Mouse (Mus musculus) embryonic facial prominence, embryonic 11.5 days (tissue): ENCODE data around the gene Gm8994. TPM values are rescaled to one million over a fixed set of nuclear protein-coding genes. Genes with fewer than 3 reads are reported as not detected.
"Not testable (repeated sequence)": the region's sequence is repeated elsewhere in the genome, so short reads cannot be mapped to it uniquely, and the experiment has no call there.

Source experiments
- ATAC-seq: fragments of 200-750 bp; cut with Nextera tagmentation; replicated peaks from 2 replicates; pipeline ENCODE4 v1.8.0; 2017; ENCODE audit warnings: low read depth; ENCODE audit not compliant: insufficient number of reproducible peaks, low FRiP score, low TSS enrichment
- DNase-seq: peaks from one replicate; pipeline ENCODE4 v3.0.0-alpha.2; 2015; ENCODE audit warnings: low spot score
- H3K27ac ChIP-seq: fragments of 300-500 bp; sonication (generic); replicated peaks from 2 replicates; pipeline ENCODE4 v1.5.1; 2014; ENCODE audit warnings: mild to moderate bottlenecking, low read depth, low read length, control low read depth
- H3K27me3 ChIP-seq: fragments of 300-500 bp; sonication (generic); 2 replicates; pipeline ENCODE4 v1.6.1; 2014; ENCODE audit warnings: mild to moderate bottlenecking, low read length, moderate library complexity, mixed read lengths; ENCODE audit not compliant: control insufficient read depth, insufficient read depth
- H3K36me3 ChIP-seq: fragments of 300-500 bp; sonication (generic); replicated peaks from 2 replicates; pipeline ENCODE4 v1.6.1; 2014; ENCODE audit warnings: low read depth, mild to moderate bottlenecking, low read length, moderate library complexity, mixed read lengths; ENCODE audit not compliant: control insufficient read depth, insufficient read depth
- H3K4me1 ChIP-seq: fragments of 300-500 bp; sonication (generic); 2 replicates; pipeline ENCODE4 v1.6.1; 2014; ENCODE audit warnings: low read length, mixed read lengths; ENCODE audit not compliant: control insufficient read depth, insufficient read depth
- H3K4me2 ChIP-seq: fragments of 300-500 bp; sonication (generic); 2 replicates; pipeline ENCODE4 v1.6.1; 2014; ENCODE audit warnings: low read depth, mild to moderate bottlenecking, control low read depth, low read length, moderate library complexity
- H3K4me3 ChIP-seq: fragments of 300-500 bp; sonication (generic); 2 replicates; pipeline ENCODE4 v1.5.1; 2014; ENCODE audit warnings: low read depth, low read length, control low read depth
- H3K9ac ChIP-seq: fragments of 300-500 bp; sonication (generic); replicated peaks from 2 replicates; pipeline ENCODE4 v1.6.1; 2014; ENCODE audit warnings: mild to moderate bottlenecking, control low read depth, low read length
- H3K9me3 ChIP-seq: fragments of 300-500 bp; sonication (generic); replicated peaks from 2 replicates; pipeline ENCODE4 v1.6.1; 2016; ENCODE audit warnings: mild to moderate bottlenecking, low read length, inconsistent platforms, mixed read lengths; ENCODE audit not compliant: control insufficient read depth
- WGBS: fragments of 180-500 bp; shearing (Covaris S2); extraction: QIAGEN DNeasy Blood & Tissue Kit; methylation state at CpG from one replicate; pipeline ENCODE4 v1.1.7; 2014; 5-methylcytosine and 5-hydroxymethylcytosine counted together
- polyA plus RNA-seq: library from polyadenylated mRNA; unstranded; fragments of >200 nt; fragmentation: Nextera tagmentation; extraction: Ambion mirVana; gene quantifications from 2 replicates; pipeline ENCODE4 v1.2.1, GENCODE M21; 2014

Gm8994 gene
- polyA plus RNA-seq = not detected in 2 replicates

- not testable (repeated sequence) for ATAC-seq, H3K9me3 ChIP-seq, H3K27me3 ChIP-seq, H3K9ac ChIP-seq, H3K4me2 ChIP-seq, H3K27ac ChIP-seq, H3K4me3 ChIP-seq, H3K36me3 ChIP-seq, DNase-seq, H3K4me1 ChIP-seq
- WGBS = 91% methylated on average over 4 of the region's 4 CpGs
These were observed at the start of gene Gm8994 for GRCm38 (mm10) chr6:136327239-136327638. Gene Gm8994 (plus strand): TSS chr6:136327539.

- no peak for DNase-seq
- no peaks in the 10 kb centered on the region for H3K27me3 ChIP-seq
- no peak overlapping the region for H3K9ac ChIP-seq
- no peak for ATAC-seq
- no peaks in the 10 kb centered on the region for H3K9me3 ChIP-seq
- no peak overlapping the region for H3K4me3 ChIP-seq
- H3K27ac ChIP-seq = no peak overlapping the region
- WGBS = 71% methylated on average over 4 of the region's 4 CpGs
- H3K36me3 ChIP-seq = no peaks in the 10 kb centered on the region
- no peaks in the 10 kb centered on the region for H3K4me1 ChIP-seq
- no peak overlapping the region for H3K4me2 ChIP-seq
These were observed 49.7 kb upstream of the Gm8994 start for GRCm38 (mm10) chr6:136277685-136278084.

DNA sequence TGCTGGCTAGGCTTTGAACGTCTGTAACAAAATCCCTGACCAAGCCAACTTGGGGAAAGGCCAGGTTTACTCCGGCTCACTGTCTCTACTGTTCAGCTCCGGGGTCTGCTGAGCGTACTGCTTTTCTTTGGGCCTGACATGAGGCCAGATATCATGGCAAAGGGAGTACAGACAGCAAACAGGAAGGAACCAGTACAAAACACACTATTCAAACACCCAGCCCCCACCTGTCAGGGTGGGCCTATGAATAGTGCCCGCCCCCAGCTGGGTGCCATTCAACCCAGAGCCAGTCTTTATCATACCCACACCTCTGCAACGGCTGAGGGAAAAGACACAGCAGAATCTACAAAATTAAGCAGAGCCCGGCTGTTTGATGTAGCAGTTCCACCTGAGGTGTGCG is 42.8 kb upstream of the Gm8994 start:
- Histone ChIP-seq H3K27ac (no peak overlapping the region), H3K4me3 (no peak overlapping the region), H3K4me2 (no peak overlapping the region), H3K36me3 (no peaks in the 10 kb centered on the region), H3K9me3 (no peaks in the 10 kb centered on the region), H3K4me1 (no peaks in the 10 kb centered on the region), H3K9ac (no peak overlapping the region), H3K27me3 (no peaks in the 10 kb centered on the region)
- DNase-seq (no peak), ATAC-seq (no peak)
- 85% methylated on average over 8 of the region's 8 CpGs for WGBS

- H3K9ac ChIP-seq = no peak overlapping the region
- H3K4me1 ChIP-seq = no peaks in the 10 kb centered on the region
- H3K4me3 ChIP-seq = no peak overlapping the region
- H3K27ac ChIP-seq = no peak overlapping the region
- H3K36me3 ChIP-seq = no peaks in the 10 kb centered on the region
- no peaks in the 10 kb centered on the region for H3K9me3 ChIP-seq
- 75% methylated on average over 11 of the region's 11 CpGs for WGBS
- ATAC-seq (no peak), DNase-seq (no peak)
- H3K27me3 ChIP-seq = no peaks in the 10 kb centered on the region
- H3K4me2 ChIP-seq = no peak overlapping the region
These were observed 41.2 kb upstream of the Gm8994 start for GRCm38 (mm10) chr6:136286180-136286579.

- DNase-seq (no peak), ATAC-seq (no peak)
- no peaks in the 10 kb centered on the region for H3K4me1 ChIP-seq
- no peaks in the 10 kb centered on the region for H3K9me3 ChIP-seq
- no peaks in the 10 kb centered on the region for H3K27me3 ChIP-seq
- H3K4me2 ChIP-seq = no peak overlapping the region
- H3K36me3 ChIP-seq = no peaks in the 10 kb centered on the region
- WGBS = 71% methylated on average over 4 of the region's 4 CpGs
- H3K27ac ChIP-seq = no peak overlapping the region
- H3K4me3 ChIP-seq = no peak overlapping the region
- H3K9ac ChIP-seq = no peak overlapping the region
These were observed 40.8 kb upstream of the Gm8994 start for GRCm38 (mm10) chr6:136286589-136286988.

- DNase-seq (no peak), ATAC-seq (no peak)
- Histone ChIP-seq H3K27me3 (no peaks in the 10 kb centered on the region), H3K9ac (no peak overlapping the region), H3K4me2 (no peak overlapping the region), H3K27ac (no peak overlapping the region), H3K36me3 (no peaks in the 10 kb centered on the region), H3K4me1 (no peaks in the 10 kb centered on the region), H3K4me3 (no peak overlapping the region), H3K9me3 (no peaks in the 10 kb centered on the region)
- WGBS = 87% methylated on average over 3 of the region's 3 CpGs
These were observed 35.9 kb upstream of the Gm8994 start for GRCm38 (mm10) chr6:136291424-136291823.

GRCm38 (mm10) chr6:136291951-136292714 is 35.2 kb upstream of the Gm8994 start:
- DNase-seq (no peak), ATAC-seq (no peak)
- H3K9me3 ChIP-seq = no peaks in the 10 kb centered on the region
- no peaks in the 10 kb centered on the region for H3K27me3 ChIP-seq
- H3K4me3 ChIP-seq = no peak overlapping the region
- H3K4me1 ChIP-seq = no peaks in the 10 kb centered on the region
- 71% methylated on average over 11 of the region's 11 CpGs for WGBS
- no peak overlapping the region for H3K4me2 ChIP-seq
- H3K27ac ChIP-seq = no peak overlapping the region
- H3K36me3 ChIP-seq = no peaks in the 10 kb centered on the region
- no peak overlapping the region for H3K9ac ChIP-seq

DNA sequence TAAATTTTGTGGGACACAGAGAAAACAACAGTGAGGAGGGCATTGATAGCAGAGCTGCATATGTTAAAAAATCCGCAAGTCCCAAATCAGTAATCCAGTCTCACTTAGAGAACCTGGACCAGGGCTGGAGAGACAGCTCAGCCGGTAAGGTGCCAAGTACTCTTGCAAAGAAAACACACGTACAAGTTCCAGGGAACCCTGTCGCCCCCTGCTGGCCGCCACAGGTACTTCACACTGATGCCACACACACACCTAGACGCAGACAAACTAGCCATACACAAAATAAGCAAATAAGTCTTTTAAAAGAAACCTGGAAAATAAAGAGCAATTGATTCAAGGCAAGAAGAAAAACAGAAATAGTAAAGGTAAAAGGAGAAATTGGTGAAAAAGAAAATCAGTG is 33.6 kb upstream of the Gm8994 start:
- Histone ChIP-seq H3K4me3 (no peak overlapping the region), H3K9me3 (no peaks in the 10 kb centered on the region), H3K4me2 (no peak overlapping the region), H3K36me3 (no peaks in the 10 kb centered on the region), H3K4me1 (no peaks in the 10 kb centered on the region), H3K27me3 (no peaks in the 10 kb centered on the region), H3K27ac (no peak overlapping the region), H3K9ac (no peak overlapping the region)
- DNase-seq (no peak), ATAC-seq (no peak)
- 87% methylated on average over 6 of the region's 6 CpGs for WGBS
